Mouse (Mus musculus) right cerebral cortex, postnatal 4 days (tissue): ENCODE measurements around the gene Galnt2.

ENCODE experiments used
- DNase-seq: peaks from one replicate; pipeline ENCODE4 v3.0.0-alpha.2; 2022

Galnt2 gene

DNA sequence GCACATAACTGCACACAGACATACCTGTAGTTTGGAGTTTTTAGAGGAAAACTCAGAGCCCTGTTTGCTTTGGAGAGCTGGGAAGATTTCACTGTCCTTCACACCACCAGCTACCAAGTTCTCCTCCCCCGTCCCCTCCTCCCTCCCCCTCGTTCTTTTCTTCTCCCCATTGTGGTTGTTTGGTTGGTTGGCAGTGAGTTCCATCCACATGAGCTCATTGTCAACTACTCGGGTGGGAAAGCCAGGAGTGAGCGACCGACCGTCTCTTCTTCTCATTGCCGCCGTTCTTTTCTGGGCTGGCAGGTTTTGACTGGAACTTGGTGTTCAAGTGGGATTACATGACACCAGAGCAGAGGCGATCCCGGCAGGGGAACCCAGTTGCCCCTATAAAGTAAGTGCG, 100.5 kb downstream of the Galnt2 start:
- DNase-seq: no peak

DNA sequence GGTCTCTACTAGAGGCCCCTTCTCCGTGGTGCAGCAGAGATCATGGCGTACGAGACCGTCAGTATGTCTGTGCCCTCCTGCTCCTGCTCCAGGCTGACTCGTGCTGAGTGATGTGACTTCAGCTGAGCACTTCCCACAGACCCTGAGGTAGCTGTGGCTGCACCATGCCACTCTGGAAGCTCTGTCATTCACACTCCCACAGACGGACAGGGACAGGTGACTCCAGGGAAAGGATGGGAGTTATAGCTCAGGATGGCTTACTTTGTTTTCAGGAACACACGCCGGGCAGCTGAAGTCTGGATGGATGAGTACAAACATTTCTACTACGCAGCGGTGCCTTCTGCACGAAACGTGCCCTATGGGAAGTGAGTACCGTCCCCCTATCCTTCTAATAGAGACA, 105.1 kb downstream of the Galnt2 start:
- DNase-seq: no peak

DNA sequence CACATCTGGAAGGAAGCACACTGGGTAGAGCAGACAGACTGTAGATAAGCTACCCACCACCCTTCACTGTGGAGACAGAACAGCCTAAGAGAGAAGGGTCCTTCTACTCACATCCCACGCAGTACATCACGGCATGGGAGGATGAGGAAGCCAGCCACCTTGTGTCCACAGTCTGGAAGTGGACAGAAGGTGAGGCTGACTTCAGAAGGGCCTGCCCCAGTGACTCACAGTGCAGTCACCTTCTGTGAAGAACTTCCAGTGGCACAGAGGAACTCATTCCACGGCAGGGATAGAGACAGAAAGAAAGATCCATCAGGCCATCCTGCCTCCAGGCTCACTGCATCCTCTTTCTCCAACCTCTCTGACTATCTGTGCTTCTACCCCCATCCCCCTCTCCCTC, 108.6 kb downstream of the Galnt2 start:
- no peak for DNase-seq

DNA sequence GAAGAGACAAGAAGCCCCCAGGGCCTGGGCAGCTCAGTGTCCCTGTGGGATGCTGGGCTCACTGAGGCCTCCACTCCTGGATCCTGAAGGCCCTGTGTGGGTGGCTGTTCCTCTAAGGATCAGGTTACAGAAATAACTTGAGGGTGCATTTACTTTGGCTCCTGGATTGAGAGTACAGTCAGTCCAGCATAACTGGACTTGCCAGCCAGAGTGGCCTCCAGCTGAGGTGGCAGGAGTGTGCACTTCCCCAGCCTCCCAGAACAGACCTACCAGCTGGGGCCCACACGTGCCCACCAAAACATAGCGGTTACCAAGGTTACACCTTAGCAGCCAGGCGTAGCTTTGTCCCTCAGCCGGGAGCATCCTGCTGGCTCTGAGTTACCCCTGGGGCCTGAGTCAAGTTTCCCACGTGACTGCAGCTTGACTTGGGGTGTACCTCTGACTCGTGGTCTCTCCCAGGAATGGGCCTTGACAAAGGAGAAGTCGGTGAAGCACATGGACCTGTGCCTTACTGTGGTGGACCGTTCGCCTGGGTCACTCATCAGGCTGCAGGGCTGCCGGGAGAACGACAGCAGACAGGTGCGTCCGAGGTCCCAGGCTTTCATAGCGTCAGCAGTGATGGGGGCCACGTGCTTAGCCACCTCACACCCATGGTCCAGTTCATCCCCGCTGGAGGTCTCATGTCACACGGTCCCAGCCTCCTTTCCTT, 109.3 kb downstream of the Galnt2 start:
- no peak for DNase-seq

DNA sequence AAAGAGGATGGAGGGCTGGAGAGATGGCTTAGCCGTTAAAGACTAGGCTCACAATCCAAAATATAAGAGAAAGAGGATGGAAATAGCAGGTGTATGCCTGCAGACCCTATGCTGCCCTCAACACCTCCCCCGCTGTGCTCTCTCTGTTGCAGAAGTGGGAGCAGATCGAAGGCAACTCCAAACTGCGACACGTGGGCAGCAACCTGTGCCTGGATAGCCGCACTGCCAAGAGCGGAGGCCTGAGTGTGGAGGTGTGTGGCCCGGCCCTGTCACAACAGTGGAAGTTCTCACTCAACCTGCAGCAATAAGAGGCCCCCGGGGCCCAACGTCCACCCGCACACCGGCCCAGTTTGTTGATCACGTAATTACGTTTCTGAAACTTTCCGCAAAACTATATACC, 112.0 kb downstream of the Galnt2 start:
- no peak for DNase-seq

DNA sequence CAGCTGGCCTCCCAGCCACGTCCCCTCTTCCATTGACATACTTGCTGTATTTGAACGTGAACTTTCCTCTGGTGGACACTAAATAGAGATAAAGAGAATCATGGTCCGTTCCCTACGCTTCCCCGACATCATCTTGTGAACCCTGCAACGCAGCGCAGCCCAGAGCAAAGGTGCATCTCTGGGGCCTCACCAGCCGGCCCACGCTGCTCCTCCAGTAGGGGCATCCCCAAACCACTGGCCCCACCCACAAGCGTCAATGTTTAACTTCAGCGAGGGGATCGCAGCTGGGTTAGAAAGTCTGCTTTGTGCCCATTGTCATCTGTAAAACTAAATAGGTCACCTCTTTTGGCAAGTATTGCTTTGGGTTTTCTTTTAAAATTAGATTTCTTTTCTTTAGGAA, 112.8 kb downstream of the Galnt2 start:
- no peak for DNase-seq

DNA sequence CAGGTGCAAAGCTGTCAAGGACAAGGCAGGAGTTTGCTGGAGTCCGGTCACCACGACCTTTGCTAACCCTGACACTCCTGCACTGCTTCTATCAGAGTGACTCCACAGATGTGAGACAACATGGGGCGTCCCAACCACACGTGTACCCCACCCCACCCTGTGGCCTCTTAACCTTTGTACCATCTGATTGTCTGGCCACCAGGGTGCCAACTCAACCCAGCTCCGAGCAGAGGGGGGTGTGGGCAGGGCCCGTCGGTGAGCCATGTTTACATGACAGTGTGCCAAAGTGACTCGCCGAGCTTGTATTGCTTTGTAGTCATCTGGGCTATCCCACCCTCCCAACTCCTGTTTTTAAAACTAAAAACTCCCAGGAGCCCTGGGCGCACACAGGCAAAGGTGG, 113.9 kb downstream of the Galnt2 start:
- DNase-seq: no peak

DNA sequence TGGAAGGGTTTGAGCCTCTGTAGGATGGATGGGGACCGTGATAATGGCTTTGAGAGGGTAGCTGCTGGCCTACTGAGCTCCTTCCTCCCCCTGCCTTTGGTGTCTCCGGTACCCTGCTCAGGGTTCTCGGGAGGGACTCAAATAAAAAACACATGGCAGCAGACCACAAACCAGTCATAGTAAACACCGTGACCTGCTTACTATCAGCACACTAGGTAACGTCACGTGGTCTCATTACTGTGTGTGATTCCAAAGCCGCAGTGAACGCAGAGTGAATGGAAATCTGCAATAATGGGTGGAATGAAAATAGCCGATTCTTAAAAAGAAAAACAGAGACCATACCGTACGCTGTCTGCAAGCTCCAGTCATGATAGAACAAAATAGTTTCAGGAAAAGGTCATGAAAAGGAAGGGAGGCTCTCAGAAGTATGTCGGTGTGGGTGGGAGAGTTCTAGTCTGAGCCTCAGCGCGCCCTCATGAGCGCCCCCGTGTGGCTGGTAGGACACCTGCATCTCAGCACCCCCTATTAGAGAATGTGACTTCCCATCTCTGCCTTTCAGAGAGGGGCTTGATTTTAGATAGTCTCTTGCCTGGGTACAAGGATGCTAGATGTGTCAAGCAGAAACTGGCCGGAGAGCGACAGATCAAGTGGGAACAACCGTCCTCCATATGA, 115.8 kb downstream of the Galnt2 start:
- peak; percentile 84 for DNase-seq

DNA sequence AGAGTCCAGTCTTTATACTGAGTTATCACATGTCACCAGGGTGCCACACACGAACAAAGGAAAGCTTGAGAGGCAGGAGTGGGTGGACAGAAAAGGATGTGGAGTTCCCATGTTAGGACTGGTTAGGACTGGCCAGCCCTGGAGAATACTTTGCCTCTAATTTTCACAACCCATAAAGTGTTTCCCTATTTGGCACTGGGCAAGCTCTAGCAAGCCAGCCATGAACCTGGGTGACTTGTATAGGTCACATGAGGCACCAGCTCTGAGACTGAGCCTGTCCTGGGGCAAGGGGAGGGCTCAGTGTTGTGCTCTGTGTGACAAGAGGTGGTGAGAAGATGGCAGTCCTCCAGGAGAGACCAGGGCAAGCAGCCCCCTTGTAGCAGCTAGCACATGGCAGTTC, 116.9 kb downstream of the Galnt2 start:
- no peak for DNase-seq

DNA sequence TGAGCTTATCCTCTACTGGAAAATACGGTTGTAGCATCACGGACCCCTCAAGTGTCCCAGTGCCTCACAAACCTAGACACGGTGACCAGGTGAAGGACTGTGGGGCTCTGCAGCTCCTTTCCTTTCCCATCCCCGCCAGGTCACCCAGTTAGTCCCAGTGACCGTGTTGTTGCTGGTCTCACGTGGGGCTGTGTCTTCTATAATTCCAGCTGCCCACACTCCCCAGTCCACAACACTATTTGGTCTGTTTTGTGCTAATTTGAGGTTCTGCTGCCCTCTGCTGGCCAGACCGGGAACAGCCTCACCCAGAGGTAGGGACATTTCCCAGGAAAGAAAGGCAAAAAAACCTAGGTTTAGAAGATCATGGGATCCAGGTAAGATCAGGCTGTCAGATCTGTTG, 118.5 kb downstream of the Galnt2 start:
- DNase-seq: peak; percentile 97

DNA sequence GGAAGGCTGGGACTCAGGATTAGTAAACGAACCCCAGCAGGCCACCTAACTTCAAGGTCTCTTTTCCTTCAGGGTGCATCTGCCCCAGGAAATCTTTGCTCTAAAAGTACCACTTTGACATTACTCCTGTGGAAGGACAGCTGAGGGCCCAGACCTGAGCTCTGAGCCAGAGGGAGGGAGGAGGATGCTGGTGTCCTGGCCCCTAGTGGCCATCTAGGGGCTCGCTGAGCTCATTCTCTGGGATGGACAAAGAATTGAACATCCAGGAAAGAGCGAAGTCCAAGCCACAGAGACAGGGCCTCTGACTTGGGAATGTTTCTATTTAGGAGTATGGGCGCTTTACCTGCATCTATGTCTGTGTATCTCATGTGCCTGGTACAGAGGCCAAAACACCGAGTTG, 120.4 kb downstream of the Galnt2 start:
- no peak for DNase-seq

DNA sequence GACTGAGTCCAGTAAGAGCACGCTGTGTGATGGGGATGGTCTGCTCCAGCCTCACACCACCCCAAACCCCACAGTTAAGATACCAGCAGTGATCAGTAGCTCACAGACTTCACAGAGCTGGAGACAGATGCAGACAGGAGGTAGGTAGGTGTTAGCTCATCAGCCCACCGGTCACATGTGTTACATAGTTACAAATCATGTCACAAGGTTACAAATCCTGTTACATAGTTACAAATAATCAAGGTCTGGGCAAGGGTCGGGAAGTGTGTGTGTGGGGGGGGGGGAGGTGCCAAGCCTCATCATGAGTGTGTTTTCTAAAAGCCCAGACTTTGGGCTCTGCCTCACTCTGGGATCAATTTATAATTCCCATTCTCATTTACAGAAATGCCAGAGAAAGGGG, 129.7 kb downstream of the Galnt2 start:
- DNase-seq: no peak

DNA sequence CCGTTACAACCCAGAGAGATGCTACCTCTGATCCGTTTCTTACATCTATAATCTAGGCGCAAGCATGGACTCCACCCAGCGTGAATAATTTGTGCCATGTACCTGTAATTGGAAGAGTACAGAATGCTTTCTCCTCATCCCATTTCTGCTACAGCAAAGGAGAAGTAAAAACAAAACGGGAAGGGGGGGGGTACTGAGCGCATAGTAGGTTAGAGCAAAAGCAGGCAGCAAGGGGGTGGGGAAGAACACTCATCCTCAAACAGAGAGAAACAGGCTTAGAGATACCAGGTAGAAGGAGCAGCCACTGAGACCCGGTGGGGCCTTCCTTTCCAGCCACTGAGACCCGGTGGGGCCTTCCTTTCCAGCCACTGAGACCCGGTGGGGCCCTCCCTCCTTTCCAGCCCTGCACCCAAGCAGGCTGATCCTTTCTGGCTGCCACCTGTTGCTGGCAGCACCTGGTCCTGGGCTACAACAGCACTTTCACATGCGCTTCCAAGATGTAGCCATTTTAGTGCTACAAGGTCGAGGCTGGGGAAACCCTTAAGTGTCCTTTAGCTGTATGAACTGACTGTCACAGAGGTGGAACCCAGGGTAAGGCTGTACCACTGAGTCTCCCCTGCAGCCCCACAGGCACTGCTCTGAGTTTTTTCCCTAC, 130.7 kb downstream of the Galnt2 start:
- no peak for DNase-seq

DNA sequence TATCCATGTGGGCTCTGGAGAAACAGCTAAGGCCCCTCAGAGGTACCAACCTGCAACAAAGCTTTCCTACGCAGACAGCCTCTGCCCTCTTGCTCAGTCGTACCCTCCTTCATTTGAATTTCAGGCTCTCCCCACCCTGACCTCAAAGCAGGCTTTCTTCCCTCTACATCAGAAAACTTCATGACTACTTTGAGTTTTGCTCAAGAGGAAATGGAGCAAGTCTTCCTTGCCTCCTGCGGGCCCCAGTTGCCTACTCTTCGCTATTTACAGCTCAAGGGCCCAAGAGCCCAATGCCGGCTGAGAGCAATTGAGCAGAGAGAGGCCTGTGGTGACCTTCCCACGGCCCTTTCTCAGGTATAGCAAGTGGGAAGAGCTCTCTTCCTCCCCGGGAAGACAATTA, 131.4 kb downstream of the Galnt2 start:
- DNase-seq: no peak

DNA sequence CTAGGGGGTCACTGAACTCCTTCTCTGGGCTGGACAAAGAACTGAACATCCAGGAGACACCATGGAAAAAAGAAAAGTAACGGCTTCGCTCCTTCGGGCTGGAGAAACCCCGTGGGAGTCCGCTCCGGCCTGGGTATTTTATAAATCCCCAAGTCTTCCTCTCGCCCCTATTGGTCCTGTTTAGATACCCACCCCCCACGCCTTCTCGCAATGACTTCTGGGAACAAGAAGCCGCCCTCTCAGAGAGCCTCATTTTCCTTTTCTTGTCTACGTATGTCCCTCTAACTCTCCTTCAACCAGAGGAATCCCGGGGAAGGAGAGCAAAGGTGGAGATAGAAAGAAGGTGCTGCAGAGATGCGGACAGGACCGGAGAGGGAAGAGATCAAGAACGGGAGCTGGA, 132.1 kb downstream of the Galnt2 start:
- no peak for DNase-seq

DNA sequence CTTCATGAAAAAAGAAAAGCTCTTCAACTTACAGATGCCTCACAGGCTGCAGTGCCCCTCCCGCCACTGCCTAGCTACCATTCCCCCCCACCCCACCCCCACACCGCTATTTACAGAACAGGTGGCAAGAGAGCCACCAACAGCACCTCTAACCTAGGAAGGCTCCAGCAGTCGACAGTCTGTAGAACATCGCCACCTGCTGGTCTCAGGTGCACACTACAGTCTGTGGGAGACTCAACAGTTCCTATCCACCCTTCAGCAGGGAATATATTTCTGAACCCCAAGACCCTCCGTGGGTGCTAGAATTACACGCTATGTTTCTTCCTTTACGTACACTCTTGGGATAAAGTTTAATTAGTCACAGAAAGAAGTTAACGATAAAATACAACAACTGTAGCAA, 137.0 kb downstream of the Galnt2 start:
- DNase-seq: peak; percentile 75

DNA sequence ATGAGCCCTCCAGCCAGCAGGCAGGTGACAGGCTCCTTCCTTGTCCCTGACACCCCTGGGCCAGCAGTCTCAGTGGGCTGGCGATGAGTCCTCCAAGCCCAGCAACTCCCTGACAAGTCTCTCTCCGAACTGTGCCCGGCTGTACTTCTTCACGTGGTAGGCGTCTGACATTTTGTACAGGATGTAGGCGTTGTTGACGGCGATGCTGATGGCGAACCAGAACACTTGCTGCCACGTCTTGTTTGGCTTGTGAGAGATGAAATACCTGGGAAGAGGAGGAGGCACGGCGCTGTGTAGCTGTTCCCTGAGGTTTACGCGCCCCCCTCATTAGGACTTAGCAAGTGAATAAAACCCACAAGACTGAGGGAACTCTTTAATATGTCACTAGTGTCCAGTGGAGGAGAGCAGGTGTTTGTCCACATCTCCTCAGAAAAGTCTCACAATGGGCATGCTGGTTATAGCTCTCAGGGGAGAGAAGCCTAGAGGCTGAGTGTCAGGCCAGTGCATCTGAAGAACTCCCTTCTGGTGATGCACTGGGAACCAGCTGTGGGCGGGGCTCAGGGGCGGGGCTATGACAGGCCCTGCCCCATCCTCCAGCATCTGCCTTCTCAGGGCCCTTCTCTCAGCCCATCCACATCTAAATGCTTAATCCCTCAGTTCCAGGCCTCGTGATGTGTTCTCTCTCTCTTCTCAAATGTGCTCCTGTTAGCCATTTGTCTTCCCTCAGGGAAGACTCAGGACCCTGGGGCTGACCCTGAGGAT, 139.4 kb downstream of the Galnt2 start:
- DNase-seq: no peak

DNA sequence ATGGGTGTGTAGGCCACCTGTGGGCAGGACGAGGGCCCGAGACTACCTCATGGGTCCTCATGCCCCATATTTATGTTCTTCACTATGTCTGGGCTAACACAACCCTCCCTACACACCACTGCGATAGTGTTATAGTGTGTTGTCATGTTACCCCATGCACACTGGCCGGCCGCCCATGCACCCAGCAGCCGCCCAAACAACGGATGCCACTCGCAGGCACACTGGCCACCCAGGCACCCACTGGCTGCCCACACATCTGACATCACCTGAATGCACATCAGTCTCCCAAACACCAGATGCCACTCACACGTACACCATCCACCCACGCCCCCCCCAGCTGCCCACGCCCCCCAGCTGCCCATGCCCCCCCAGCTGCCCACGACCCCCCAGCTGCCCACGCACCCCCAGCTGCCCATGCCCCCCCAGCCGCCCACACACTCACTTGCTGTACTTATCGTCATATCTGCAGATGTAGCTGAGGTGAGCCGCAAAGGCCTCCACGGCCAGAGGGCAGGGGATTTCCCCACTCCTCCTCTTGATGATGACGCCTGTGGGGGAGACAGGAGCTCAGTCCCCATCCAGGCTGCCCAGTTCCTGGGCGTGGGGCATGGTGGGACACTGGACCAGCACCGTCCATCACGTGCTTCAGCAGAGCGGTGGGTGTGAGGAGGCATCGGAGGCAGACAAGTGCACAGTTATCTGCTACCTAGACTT, 140.4 kb downstream of the Galnt2 start:
- no peak for DNase-seq

DNA sequence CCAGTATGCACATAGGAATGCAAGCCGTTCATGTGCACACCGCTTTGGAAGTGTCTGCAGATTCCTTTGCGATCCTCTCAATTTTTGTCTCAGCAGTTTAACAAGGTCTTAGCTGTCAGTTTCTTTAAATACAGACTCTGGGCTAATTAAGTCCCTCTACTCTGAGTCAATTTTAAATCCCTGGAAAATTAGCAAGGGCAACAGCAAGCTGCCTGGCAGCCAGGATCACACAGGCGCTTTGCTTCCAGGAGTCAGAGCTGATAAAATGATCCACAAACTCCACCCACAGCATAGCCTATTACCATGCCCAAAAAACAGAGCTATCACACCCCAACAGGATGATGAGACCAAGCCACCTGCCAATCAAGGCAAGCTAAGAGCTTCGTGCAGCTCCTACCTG, 142.6 kb downstream of the Galnt2 start:
- no peak for DNase-seq

DNA sequence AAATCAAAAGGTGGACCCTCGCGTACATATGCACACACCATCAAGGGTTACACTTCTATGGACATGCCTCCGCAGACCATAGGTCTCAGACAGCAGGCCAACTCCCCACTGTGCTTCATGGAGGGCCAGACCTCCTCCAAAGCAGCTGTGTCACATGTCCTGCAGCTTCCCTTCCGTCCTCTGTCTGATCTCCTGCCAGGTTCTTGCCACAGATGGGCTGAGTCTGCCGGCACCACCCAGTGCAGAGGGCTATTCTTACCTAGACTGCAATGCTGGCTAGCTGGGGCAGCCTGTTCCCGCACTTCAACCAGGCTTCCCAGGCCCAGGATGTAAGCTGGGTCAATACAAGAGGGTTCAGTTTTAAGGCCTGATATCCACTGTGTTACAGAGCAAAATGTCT, 144.0 kb downstream of the Galnt2 start:
- no peak for DNase-seq

DNA sequence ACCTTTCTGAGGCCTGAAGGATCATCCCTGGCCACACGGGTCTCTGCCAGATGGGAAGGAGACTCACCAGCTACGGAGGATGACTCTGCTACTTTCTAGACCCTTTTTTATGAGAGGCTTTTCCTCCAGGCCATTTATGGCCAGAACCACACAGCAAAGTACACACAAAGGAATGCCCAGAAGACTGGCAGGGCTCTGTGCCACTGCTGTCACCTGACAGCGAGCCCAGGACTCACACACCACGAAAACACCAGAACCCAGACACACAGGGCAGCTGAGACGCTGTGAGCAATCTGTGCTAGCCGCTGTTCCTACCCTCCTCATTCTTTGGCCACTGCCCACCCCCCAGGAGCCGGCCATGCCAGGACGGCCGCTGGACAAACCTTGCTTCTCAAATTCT, 144.5 kb downstream of the Galnt2 start:
- DNase-seq: no peak

DNA sequence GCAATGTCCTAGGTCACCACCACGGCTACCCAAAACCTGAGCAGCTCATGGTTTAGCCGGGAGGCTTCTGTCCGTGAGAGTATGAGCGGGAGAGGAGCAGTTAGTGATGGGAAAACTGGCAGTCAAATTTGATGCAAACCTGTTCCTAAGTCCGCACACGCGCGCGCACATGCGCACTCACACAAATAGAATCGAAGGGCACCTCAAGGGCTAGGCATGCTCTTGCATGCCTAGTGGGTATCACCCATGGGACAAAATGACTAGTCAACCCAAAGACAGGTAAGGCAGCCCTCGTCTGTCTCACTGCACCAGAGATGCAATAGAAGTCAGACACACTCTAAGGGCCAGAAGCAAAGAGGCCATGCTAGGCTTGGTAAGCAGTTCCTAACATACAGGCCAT, 145.2 kb downstream of the Galnt2 start:
- DNase-seq: no peak

DNA sequence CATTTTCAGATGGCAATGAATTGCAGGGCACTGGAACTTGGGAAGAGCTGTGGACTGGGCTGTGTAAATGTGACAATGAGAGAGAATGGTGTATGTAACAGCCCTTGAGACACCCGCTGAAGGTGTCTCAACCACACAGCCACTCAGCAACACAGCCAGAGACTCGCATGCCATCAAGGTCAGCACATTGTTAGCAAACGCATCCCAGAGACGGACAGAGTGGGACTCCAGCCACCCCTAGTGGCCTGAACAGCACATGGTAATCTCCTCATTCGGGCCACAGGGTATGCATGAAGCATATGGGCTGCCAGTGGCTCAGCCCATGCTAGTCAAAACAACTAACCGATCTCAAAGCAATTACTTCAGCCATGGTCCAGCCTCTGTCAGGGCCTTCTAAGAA, 148.1 kb downstream of the Galnt2 start:
- no peak for DNase-seq
